Mouse (Mus musculus): ENCODE measurements around the gene Elp6. TPM values are rescaled to one million over a fixed set of nuclear protein-coding genes. Genes with fewer than 3 reads are reported as not detected.

Gene Elp6
- polyA plus RNA-seq, 1 experiment from 2014 or later, result 36.8 TPM

- Histone ChIP-seq H3K36me3 (ENCODE audit: control insufficient read depth, insufficient read depth) (peaks cover 5% of the 10 kb centered on the region), H3K4me1 (replicated peaks; ENCODE audit: control insufficient read depth, insufficient read depth, low read length) (no peaks in the 10 kb centered on the region), H3K27me3 (replicated peaks; ENCODE audit: control insufficient read depth, insufficient read depth, low read length) (no peaks in the 10 kb centered on the region), H3K9ac (replicated peaks; ENCODE audit: low read depth, low read length) (no peak overlapping the region), H3K27ac (ENCODE audit: low read length) (no peak overlapping the region), H3K4me2 (ENCODE audit: low read length) (no peak overlapping the region), H3K9me3 (ENCODE audit: control insufficient read depth, low read length) (no peaks in the 10 kb centered on the region), H3K4me3 (replicated peaks; ENCODE audit: low read length) (no peak overlapping the region)
- ATAC-seq, result no peak
- WGBS, result 85% methylated on average over 5 of the region's 5 CpGs
These were observed 61.8 kb downstream of the Elp6 start for GRCm38 (mm10) chr9:110366746-110367145.

- no peak for ATAC-seq
- WGBS, result 91% methylated on average over 3 of the region's 3 CpGs
These were observed 64.9 kb downstream of the Elp6 start for GRCm38 (mm10) chr9:110369860-110370259.

More at GRCm38 (mm10) chr9:110369860-110370259, 64.9 kb downstream of the Elp6 start:
- Histone ChIP-seq H3K27me3 (replicated peaks; ENCODE audit: control insufficient read depth, insufficient read depth, low read length) (no peaks in the 10 kb centered on the region), H3K9ac (replicated peaks; ENCODE audit: low read depth, low read length) (no peak overlapping the region), H3K4me3 (replicated peaks; ENCODE audit: low read length) (no peak overlapping the region), H3K36me3 (ENCODE audit: control insufficient read depth, insufficient read depth) (no peaks in the 10 kb centered on the region; the same call in none of the 2 replicates), H3K27ac (ENCODE audit: low read length) (no peak overlapping the region), H3K4me1 (replicated peaks; ENCODE audit: control insufficient read depth, insufficient read depth, low read length) (no peaks in the 10 kb centered on the region), H3K9me3 (ENCODE audit: control insufficient read depth, low read length) (no peaks in the 10 kb centered on the region), H3K4me2 (ENCODE audit: low read length) (no peak overlapping the region)

Small RNA genes within 50 kb of the gene (microRNA-seq; reads per million reads assigned to microRNA genes)
- 53.0 reads per million, percentile 45 among the genes with 10 or more reads in this experiment for gene Mir6236

Other genes with a start within 250 kb of the Elp6 start
- 134 and 143 TPM in 2 replicates for gene Smarcc1, start 187.5 kb upstream of the Elp6 start, polyA plus RNA-seq (2015; fragmentation: Nextera tagmentation; extraction: Ambion mirVana)
- gene Dhx30, start 187.3 kb upstream of the Elp6 start, polyA plus RNA-seq (2015; fragmentation: Nextera tagmentation; extraction: Ambion mirVana), result 221 and 253 TPM in 2 replicates
- gene Cspg5, start 61.4 kb upstream of the Elp6 start, polyA plus RNA-seq (2015; fragmentation: Nextera tagmentation; extraction: Ambion mirVana), result 98.9 and 115 TPM in 2 replicates
- gene Scap, start 28.1 kb downstream of the Elp6 start, polyA plus RNA-seq (2015; fragmentation: Nextera tagmentation; extraction: Ambion mirVana), result 51.1 and 51.4 TPM in 2 replicates
- 21.3 and 27.2 TPM in 2 replicates for gene Ptpn23, start 103.0 kb downstream of the Elp6 start, polyA plus RNA-seq (2015; fragmentation: Nextera tagmentation; extraction: Ambion mirVana)
- 0.51 and 1.2 TPM in 2 replicates for gene Ngp, start 114.6 kb downstream of the Elp6 start, polyA plus RNA-seq (2015; fragmentation: Nextera tagmentation; extraction: Ambion mirVana)
- gene Klhl18, start 171.5 kb downstream of the Elp6 start, polyA plus RNA-seq (2015; fragmentation: Nextera tagmentation; extraction: Ambion mirVana), result 15.2 and 19.3 TPM in 2 replicates
- gene Kif9, start 171.8 kb downstream of the Elp6 start, polyA plus RNA-seq (2015; fragmentation: Nextera tagmentation; extraction: Ambion mirVana), result 3.0 TPM in 2 replicates
- gene Setd2, start 227.4 kb downstream of the Elp6 start, polyA plus RNA-seq (2015; fragmentation: Nextera tagmentation; extraction: Ambion mirVana), result 34.1 and 41.4 TPM in 2 replicates

Data from forebrain, embryonic 16.5 days (tissue).